Mouse (Mus musculus) CH12.LX (cell line): Measurements from ENCODE around the gene Hspd1. TPM values are rescaled to one million over a fixed set of nuclear protein-coding genes. Genes with fewer than 3 reads are reported as not detected.

ENCODE experiments used
- DNase-seq: peaks from one replicate; pipeline ENCODE4 v3.0.0-alpha.2; 2013; ENCODE audit errors: extremely low read depth
- H3K27ac ChIP-seq: 2 replicates; pipeline ENCODE4 v1.5.1; 2012; ENCODE audit warnings: low read depth, mild to moderate bottlenecking, control low read depth, moderate library complexity; ENCODE audit not compliant: insufficient read depth
- H3K27me3 ChIP-seq: replicated peaks from 2 replicates; pipeline ENCODE3; 2012; ENCODE audit warnings: inconsistent platforms
- H3K36me3 ChIP-seq, 2 experiments: replicated peaks in 1 of 2; 2 replicates each; pipeline versions ENCODE3 to v1.6.1; 2012; ENCODE audit warnings: inconsistent platforms in 1 of 2, low read length in 1 of 2, mild to moderate bottlenecking in 1 of 2, mixed read lengths in 1 of 2, moderate library complexity in 1 of 2; ENCODE audit not compliant: control insufficient read depth in 1 of 2, insufficient read depth in 1 of 2
- H3K4me1 ChIP-seq, 2 experiments: 2 replicates each; pipeline ENCODE4 v1.6.1; 2012; ENCODE audit warnings: inconsistent platforms in 1 of 2, moderate library complexity in 1 of 2; ENCODE audit not compliant: insufficient read depth in 2 of 2, control insufficient read depth in 1 of 2
- H3K4me2 ChIP-seq: 2 replicates; pipeline ENCODE4 v1.6.1; 2012; ENCODE audit warnings: low read depth, mild to moderate bottlenecking, control low read depth; ENCODE audit not compliant: poor library complexity, insufficient read depth, severe bottlenecking
- H3K4me3 ChIP-seq, 3 experiments: fragments of 150-350 bp in 1 of 3; sonication (generic) in 1 of 3; replicated peaks in 1 of 3; 2 replicates each; pipeline versions ENCODE3 to v1.5.1; 2011 to 2012; ENCODE audit warnings: low read depth in 2 of 3, low read length in 2 of 3, mild to moderate bottlenecking in 2 of 3, moderate library complexity in 2 of 3, control low read depth in 1 of 3, improper control_type of control experiment in 1 of 3, inconsistent platforms in 1 of 3, mixed read lengths in 1 of 3; ENCODE audit not compliant: poor library complexity in 1 of 3
- H3K79me2 ChIP-seq: replicated peaks from 2 replicates; pipeline ENCODE4 v1.6.1; 2012; ENCODE audit warnings: mild to moderate bottlenecking, moderate library complexity; ENCODE audit not compliant: control insufficient read depth, poor library complexity, insufficient read depth, severe bottlenecking; ENCODE audit errors: extremely low read depth
- H3K9ac ChIP-seq: 2 replicates; pipeline ENCODE4 v1.6.1; 2012; ENCODE audit warnings: low read depth, mild to moderate bottlenecking, control low read depth, moderate library complexity; ENCODE audit not compliant: insufficient read depth
- H3K9me3 ChIP-seq: replicated peaks from 2 replicates; pipeline ENCODE3; 2012; ENCODE audit warnings: low read length, inconsistent platforms, mixed read lengths
- BHLHE40 ChIP-seq: IDR thresholded peaks from 2 replicates; pipeline ENCODE4 v1.6.1; 2011; ENCODE audit warnings: mild to moderate bottlenecking, low read depth, low read length, improper control_type of control experiment
- CHD1 ChIP-seq: IDR thresholded peaks from 2 replicates; pipeline ENCODE4 v1.6.1; 2012; ENCODE audit warnings: low read depth, low read length, improper control_type of control experiment, inconsistent platforms
- E2F4 ChIP-seq: IDR thresholded peaks from 2 replicates; pipeline ENCODE4 v1.6.1; 2011; ENCODE audit warnings: low read depth, low read length, improper control_type of control experiment; ENCODE audit not compliant: insufficient replicate concordance
- ELF1 ChIP-seq: IDR thresholded peaks from 2 replicates; pipeline ENCODE4 v1.6.1; 2014; ENCODE audit warnings: low read depth, mild to moderate bottlenecking, inconsistent platforms, low read length, improper control_type of control experiment
- HCFC1 ChIP-seq: IDR thresholded peaks from 2 replicates; pipeline ENCODE4 v1.6.1; 2012; ENCODE audit warnings: low read depth, mild to moderate bottlenecking, inconsistent platforms, low read length, improper control_type of control experiment
- IRF4 ChIP-seq: IDR thresholded peaks from 2 replicates; pipeline ENCODE4 v1.6.1; 2014; ENCODE audit warnings: low read depth, mild to moderate bottlenecking, inconsistent platforms, low read length, improper control_type of control experiment
- JUN ChIP-seq: IDR thresholded peaks from 2 replicates; pipeline ENCODE4 v1.6.1; 2011; ENCODE audit warnings: low read depth, mild to moderate bottlenecking, low read length, improper control_type of control experiment, moderate library complexity; ENCODE audit not compliant: insufficient read depth
- JUND ChIP-seq: conservative IDR thresholded peaks from 2 replicates; pipeline ENCODE4 v1.6.1; 2011; ENCODE audit warnings: low read depth, low read length, improper control_type of control experiment
- KAT2A ChIP-seq: IDR thresholded peaks from 2 replicates; pipeline ENCODE4 v1.6.1; 2012; ENCODE audit warnings: low read length, improper control_type of control experiment, inconsistent platforms; ENCODE audit not compliant: insufficient replicate concordance
- MAX ChIP-seq: IDR thresholded peaks from 2 replicates; pipeline ENCODE4 v1.6.1; 2011; ENCODE audit warnings: low read length, improper control_type of control experiment
- MAZ ChIP-seq: IDR thresholded peaks from 2 replicates; pipeline ENCODE4 v1.6.1; 2012; ENCODE audit warnings: low read depth, mild to moderate bottlenecking, inconsistent platforms, low read length, improper control_type of control experiment, moderate library complexity
- MEF2A ChIP-seq: IDR thresholded peaks from 2 replicates; pipeline ENCODE4 v1.6.1; 2014; ENCODE audit warnings: low read depth, mild to moderate bottlenecking, inconsistent platforms, low read length, improper control_type of control experiment, borderline replicate concordance
- MXI1 ChIP-seq: IDR thresholded peaks from 2 replicates; pipeline ENCODE4 v1.6.1; 2011; ENCODE audit warnings: mild to moderate bottlenecking, low read depth, low read length, improper control_type of control experiment
- NELFE ChIP-seq: IDR thresholded peaks from 2 replicates; pipeline ENCODE4 v1.6.1; 2011; ENCODE audit warnings: low read depth, low read length, improper control_type of control experiment
- NRF1 ChIP-seq: IDR thresholded peaks from 2 replicates; pipeline ENCODE4 v1.6.1; 2014; ENCODE audit warnings: low read depth, mild to moderate bottlenecking, inconsistent platforms, low read length, improper control_type of control experiment, moderate library complexity
- POLR2A ChIP-seq: IDR thresholded peaks from 2 replicates; pipeline ENCODE4 v1.6.1; 2011; ENCODE audit warnings: low read depth, mild to moderate bottlenecking, improper control_type of control experiment, low read length
- RAD21 ChIP-seq: IDR thresholded peaks from 2 replicates; pipeline ENCODE4 v1.6.1; 2011; ENCODE audit warnings: low read depth, mild to moderate bottlenecking, low read length, improper control_type of control experiment, moderate library complexity
- RCOR1 ChIP-seq: conservative IDR thresholded peaks from 2 replicates; pipeline ENCODE4 v1.6.1; 2012; ENCODE audit warnings: low read depth, mild to moderate bottlenecking, inconsistent platforms, low read length, improper control_type of control experiment
- SIN3A ChIP-seq: IDR thresholded peaks from 2 replicates; pipeline ENCODE4 v1.6.1; 2012; ENCODE audit warnings: low read length, improper control_type of control experiment, inconsistent platforms
- SMC3 ChIP-seq: IDR thresholded peaks from 2 replicates; pipeline ENCODE4 v1.6.1; 2011; ENCODE audit warnings: low read depth, low read length, improper control_type of control experiment
- TCF12 ChIP-seq: IDR thresholded peaks from 2 replicates; pipeline ENCODE4 v1.6.1; 2014; ENCODE audit warnings: low read depth, mild to moderate bottlenecking, inconsistent platforms, low read length, improper control_type of control experiment
- UBTF ChIP-seq: IDR thresholded peaks from 2 replicates; pipeline ENCODE4 v1.6.1; 2012; ENCODE audit warnings: low read depth, mild to moderate bottlenecking, inconsistent platforms, low read length, improper control_type of control experiment, moderate library complexity
- USF2 ChIP-seq: conservative IDR thresholded peaks from 2 replicates; pipeline ENCODE4 v1.6.1; 2011; ENCODE audit warnings: low read depth, low read length, improper control_type of control experiment
- ZC3H11A ChIP-seq: IDR thresholded peaks from 2 replicates; pipeline ENCODE4 v1.6.1; 2012; ENCODE audit warnings: low read depth, mild to moderate bottlenecking, inconsistent platforms, low read length, improper control_type of control experiment
- ZKSCAN1 ChIP-seq: IDR thresholded peaks from 2 replicates; pipeline ENCODE4 v1.6.1; 2012; ENCODE audit warnings: low read depth, inconsistent platforms, low read length, improper control_type of control experiment, borderline replicate concordance
- ZMIZ1 ChIP-seq: IDR thresholded peaks from 2 replicates; pipeline ENCODE4 v1.6.1; 2012; ENCODE audit warnings: low read depth, mild to moderate bottlenecking, inconsistent platforms, low read length, improper control_type of control experiment
- dilution Hi-C: fragments of 300-500 bp; cut with MboI; formaldehyde crosslinking; loops from 2 replicates; pipeline ENCODE4 v1.14.3; 2020; ENCODE audit warnings: low sequenced_read_pairs; ENCODE audit not compliant: extremely low pct_unique_long_range_greater_than_20kb, extremely low pct_ligation_motif_present
- in situ Hi-C: fragments of 300-500 bp; cut with MboI; formaldehyde crosslinking; loops from 3 replicates; pipeline ENCODE4 v1.14.3; 2019; ENCODE audit warnings: low sequenced_read_pairs, low pct_ligation_motif_present, low pct_unique_long_range_greater_than_20kb, mixed read lengths
- polyA plus RNA-seq: library from polyadenylated mRNA; unstranded; fragments of >175 nt; gene quantifications from 2 replicates; pipeline ENCODE4 v1.2.1, GENCODE M21; 2012; ENCODE audit warnings: low read depth; ENCODE audit not compliant: insufficient read length
- total RNA-seq, 2 experiments: library from RNA; depleted of rRNA; stranded (reverse); fragments of 300-350 nt in 1 of 2; fragments of >200 nt in 1 of 2; gene quantifications; 2 replicates each; pipeline ENCODE4 v1.2.3; 2012 to 2014

Hspd1 gene
- total and polyA plus RNA-seq, 3 experiments: 363 to 920 (median 764) TPM

GRCm38 (mm10) chr1:55132308-55132707 is 44.3 kb upstream of the Hspd1 start:
- Histone ChIP-seq H3K4me1 (peaks cover 3 to 30% of the 10 kb centered on the region in 2 experiments), H3K36me3 (peaks cover 0 to 26% of the 10 kb centered on the region in 2 experiments), H3K4me3 (peak overlapping the region; percentile 61 to 98 (median 84))
- TF ChIP-seq CHD1: no peak
- no peak for TF ChIP-seq KAT2A
- no peak for TF ChIP-seq USF2
- TF ChIP-seq JUND: no peak
- TF ChIP-seq TCF12: no peak
- TF ChIP-seq MXI1: no peak
- no peak for TF ChIP-seq POLR2A
- TF ChIP-seq HCFC1: no peak
- TF ChIP-seq ZKSCAN1: no peak
- TF ChIP-seq E2F4: no peak
- TF ChIP-seq MAZ: no peak
- no peak for TF ChIP-seq SMC3
- no peak for TF ChIP-seq BHLHE40
- TF ChIP-seq, all 38 proteins: peak for 0
- dilution Hi-C loops (no loop called here), in situ Hi-C loops (no loop called here)
- no peaks in the 10 kb centered on the region for H3K9me3 ChIP-seq
- no peak for DNase-seq
- H3K9ac ChIP-seq: peak overlapping the region; percentile 92
- H3K79me2 ChIP-seq: peaks cover 45% of the 10 kb centered on the region
- H3K27me3 ChIP-seq: no peaks in the 10 kb centered on the region
- H3K27ac ChIP-seq: no peak overlapping the region
- H3K4me2 ChIP-seq: peak overlapping the region; percentile 99

- Histone ChIP-seq H3K4me1 (peaks cover 3 to 30% of the 10 kb centered on the region in 2 experiments), H3K79me2 (peaks cover 43% of the 10 kb centered on the region), H3K4me2 (peak overlapping the region; percentile 99), H3K27me3 (no peaks in the 10 kb centered on the region), H3K4me3 (peak overlapping the region; percentile 61 to 98 (median 84)), H3K27ac (peak overlapping the region; percentile 81), H3K9me3 (no peaks in the 10 kb centered on the region), H3K36me3 (peaks cover 0 to 25% of the 10 kb centered on the region in 2 experiments), H3K9ac (peak overlapping the region; percentile 92)
- TF ChIP-seq MAX: 0 out of 2 replicates have a peak, but pooled peaks have one; percentile 54
- TF ChIP-seq ZC3H11A: no peak
- peak; percentile 67; the same call in 1 of the 2 replicates for TF ChIP-seq UBTF
- TF ChIP-seq RAD21: no peak
- TF ChIP-seq JUN: no peak
- 0 out of 2 replicates have a peak, but pooled peaks have one; percentile 11 for TF ChIP-seq IRF4
- peak; percentile 50 for TF ChIP-seq MXI1
- no peak for TF ChIP-seq ZMIZ1
- no peak for TF ChIP-seq KAT2A
- 0 out of 2 replicates have a peak, but pooled peaks have one; percentile 2 for TF ChIP-seq NELFE
- peak; percentile 63 for TF ChIP-seq SIN3A
- TF ChIP-seq POLR2A: no peak
- TF ChIP-seq ELF1: no peak
- TF ChIP-seq E2F4: no peak
- no peak for TF ChIP-seq BHLHE40
- TF ChIP-seq RCOR1: no peak
- TF ChIP-seq NRF1: no peak
- TF ChIP-seq MEF2A: 0 out of 2 replicates have a peak, but pooled peaks have one; percentile 28
- in situ Hi-C loops (no loop called here), dilution Hi-C loops (no loop called here)
- peak; percentile 63 for DNase-seq
Observed at GRCm38 (mm10) chr1:55131424-55132014, 43.5 kb upstream of the Hspd1 start.
